Mouse (Mus musculus): ENCODE data around the gene Cd302.

Cd302 gene

GRCm38 (mm10) chr2:60253506-60253905, 30.8 kb downstream of the Cd302 start:
- no peak for DNase-seq (ENCODE audit: low read depth, low spot score)

- DNase-seq (ENCODE audit: low read depth, low spot score) = no peak
Observed at GRCm38 (mm10) chr2:60252782-60253181, 31.5 kb downstream of the Cd302 start.

GRCm38 (mm10) chr2:60234506-60234905, 49.8 kb downstream of the Cd302 start:
- DNase-seq (ENCODE audit: low read depth, low spot score) = no peak

- no peak for DNase-seq (ENCODE audit: low read depth, low spot score)
Observed at GRCm38 (mm10) chr2:60233147-60233546, 51.1 kb downstream of the Cd302 start.

- no peak for DNase-seq (ENCODE audit: low read depth, low spot score)
Observed at GRCm38 (mm10) chr2:60230361-60230760, 53.9 kb downstream of the Cd302 start.

GRCm38 (mm10) chr2:60228470-60228869, 55.8 kb downstream of the Cd302 start:
- DNase-seq (ENCODE audit: low read depth, low spot score) = no peak

- DNase-seq (ENCODE audit: low read depth, low spot score) = no peak
Observed at GRCm38 (mm10) chr2:60223489-60223888, 60.8 kb downstream of the Cd302 start.

- no peak for DNase-seq (ENCODE audit: low read depth, low spot score)
Observed at GRCm38 (mm10) chr2:60221954-60222353, 62.3 kb downstream of the Cd302 start.

GRCm38 (mm10) chr2:60221236-60221635, 63.1 kb downstream of the Cd302 start:
- DNase-seq (ENCODE audit: low read depth, low spot score) = no peak

GRCm38 (mm10) chr2:60217620-60218019, 66.7 kb downstream of the Cd302 start:
- DNase-seq (ENCODE audit: low read depth, low spot score) = no peak

GRCm38 (mm10) chr2:60216547-60217153, 67.6 kb downstream of the Cd302 start:
- no peak for DNase-seq (ENCODE audit: low read depth, low spot score)

- DNase-seq (ENCODE audit: low read depth, low spot score) = no peak
Observed at GRCm38 (mm10) chr2:60214683-60215082, 69.6 kb downstream of the Cd302 start.

GRCm38 (mm10) chr2:60212488-60212887, 71.8 kb downstream of the Cd302 start:
- no peak for DNase-seq (ENCODE audit: low read depth, low spot score)

GRCm38 (mm10) chr2:60210821-60211220, 73.5 kb downstream of the Cd302 start:
- no peak for DNase-seq (ENCODE audit: low read depth, low spot score)

GRCm38 (mm10) chr2:60209703-60210651, 74.3 kb downstream of the Cd302 start, which contains the start of the genes Baz2b and March7:
Baz2b (minus strand) TSS chr2:60209839.
March7 (plus strand) TSS chr2:60209887.
- peak; percentile 81 for DNase-seq (ENCODE audit: low read depth, low spot score)

- peak; percentile 43 for DNase-seq (ENCODE audit: low read depth, low spot score)
Observed at GRCm38 (mm10) chr2:60209122-60209611, 75.1 kb downstream of the Cd302 start.

GRCm38 (mm10) chr2:60205795-60206194, 78.5 kb downstream of the Cd302 start:
- DNase-seq (ENCODE audit: low read depth, low spot score) = no peak

- DNase-seq (ENCODE audit: low read depth, low spot score) = no peak
Observed at GRCm38 (mm10) chr2:60204162-60204561, 80.1 kb downstream of the Cd302 start.

- no peak for DNase-seq (ENCODE audit: low read depth, low spot score)
Observed at GRCm38 (mm10) chr2:60203733-60204132, 80.6 kb downstream of the Cd302 start.

- no peak for DNase-seq (ENCODE audit: low read depth, low spot score)
Observed at GRCm38 (mm10) chr2:60202900-60203530, 81.3 kb downstream of the Cd302 start.
